Mouse (Mus musculus) cerebellum, adult 8-10 months (tissue): Measurements from ENCODE around the gene Plxna4.

Experiments
- DNase-seq: peaks from one replicate; pipeline ENCODE4 v3.0.0; 2022

The Plxna4 gene

GRCm38 (mm10) chr6:32588056-32588671, at the start of gene Plxna4:
Gene Plxna4 (minus strand): TSS chr6:32588192.
- peak; percentile 61 for DNase-seq

- peak; percentile 3 for DNase-seq
Measured at GRCm38 (mm10) chr6:32637568-32638183, 49.7 kb upstream of the Plxna4 start.

GRCm38 (mm10) chr6:32610712-32611111, 22.7 kb upstream of the Plxna4 start:
- DNase-seq: no peak

- DNase-seq: no peak
Measured at GRCm38 (mm10) chr6:32606787-32607186, 18.8 kb upstream of the Plxna4 start.

GRCm38 (mm10) chr6:32605581-32605980, 17.6 kb upstream of the Plxna4 start:
- DNase-seq: no peak

GRCm38 (mm10) chr6:32604901-32605300, 16.9 kb upstream of the Plxna4 start:
- DNase-seq: no peak

GRCm38 (mm10) chr6:32602130-32602529, 14.1 kb upstream of the Plxna4 start:
- no peak for DNase-seq

- no peak for DNase-seq
Measured at GRCm38 (mm10) chr6:32601306-32601705, 13.3 kb upstream of the Plxna4 start.

GRCm38 (mm10) chr6:32595591-32595990, 7.6 kb upstream of the Plxna4 start:
- DNase-seq: no peak

GRCm38 (mm10) chr6:32590979-32591758, 3.2 kb upstream of the Plxna4 start:
- DNase-seq: peak; percentile 84

GRCm38 (mm10) chr6:32589632-32590031, 1.6 kb upstream of the Plxna4 start:
- DNase-seq: no peak

GRCm38 (mm10) chr6:32587136-32588009, 619 bp downstream of the Plxna4 start:
- DNase-seq: peak; percentile 77

GRCm38 (mm10) chr6:32586821-32587135, 1.2 kb downstream of the Plxna4 start:
- no peak for DNase-seq

GRCm38 (mm10) chr6:32586390-32586789, 1.6 kb downstream of the Plxna4 start:
- DNase-seq: peak; percentile 47

- no peak for DNase-seq
Measured at GRCm38 (mm10) chr6:32585211-32585610, 2.8 kb downstream of the Plxna4 start.

GRCm38 (mm10) chr6:32584243-32584880, 3.6 kb downstream of the Plxna4 start:
- no peak for DNase-seq

- DNase-seq: no peak
Measured at GRCm38 (mm10) chr6:32583582-32583981, 4.4 kb downstream of the Plxna4 start.

GRCm38 (mm10) chr6:32571485-32571884, 16.5 kb downstream of the Plxna4 start:
- no peak for DNase-seq

GRCm38 (mm10) chr6:32570445-32570844, 17.5 kb downstream of the Plxna4 start:
- DNase-seq: no peak

GRCm38 (mm10) chr6:32569919-32570318, 18.1 kb downstream of the Plxna4 start:
- DNase-seq: no peak

GRCm38 (mm10) chr6:32546915-32547314, 41.1 kb downstream of the Plxna4 start:
- DNase-seq: no peak

GRCm38 (mm10) chr6:32544021-32544420, 44.0 kb downstream of the Plxna4 start:
- no peak for DNase-seq

- DNase-seq: no peak
Measured at GRCm38 (mm10) chr6:32540155-32540554, 47.8 kb downstream of the Plxna4 start.
